Mouse (Mus musculus): Measurements from ENCODE around the gene Dnajb12.

GRCm38 (mm10) chr10:59929205-59929604, 49.8 kb downstream of the Dnajb12 start:
- no peak for TF ChIP-seq POLR2A (IDR thresholded peaks at IDR 0.05; ENCODE audit: borderline replicate concordance, control insufficient read depth, low read depth, low read length)
- no peak for TF ChIP-seq CTCF (IDR thresholded peaks at IDR 0.05; ENCODE audit: control insufficient read depth, insufficient read depth, low read length)
